Mouse (Mus musculus): ENCODE data around the gene Pllp.

DNA sequence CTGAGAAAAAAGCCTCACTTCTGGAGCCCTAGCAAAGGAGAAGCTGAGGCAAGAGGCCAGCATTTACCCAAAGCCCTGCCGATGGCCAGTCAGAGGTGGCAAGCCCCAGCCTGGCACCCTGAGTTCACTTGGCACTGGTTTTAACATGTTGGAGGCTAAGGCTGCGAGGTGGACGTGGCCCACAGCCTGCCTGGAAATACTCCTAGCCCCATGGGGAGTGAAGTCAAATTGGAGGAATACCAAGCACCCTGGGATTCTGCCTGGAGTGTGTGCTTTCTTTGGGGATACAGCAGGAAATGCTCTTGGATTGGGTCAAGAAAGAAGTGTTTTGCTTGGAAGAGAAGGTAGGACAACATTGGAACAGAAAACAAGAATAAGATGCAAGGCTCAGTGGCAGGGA is 19.8 kb upstream of the Pllp start:
- no peak for TF ChIP-seq CTCF (IDR thresholded peaks at IDR 0.05; ENCODE audit: low read depth)
- TF ChIP-seq EP300 (optimal IDR thresholded peaks at IDR 0.05), result no peak
